Mouse (Mus musculus) embryonic facial prominence, embryonic 13.5 days (tissue): ENCODE measurements at regions not wholly inside any gene's neighbourhood (a gene's known extent, or its start where the extent isn't known, plus 50 kb on each side); places are given as distances from the start of the nearest gene placed in this dataset.
"Not testable (repeated sequence)": the region's sequence is repeated elsewhere in the genome, so short reads cannot be mapped to it uniquely, and the experiment has no call there.

ENCODE experiments used
- ATAC-seq: fragments of 200-750 bp; cut with Nextera tagmentation; 2 replicates; pipeline ENCODE4 v1.8.0; 2017; ENCODE audit warnings: low read depth; ENCODE audit not compliant: insufficient number of reproducible peaks, insufficient read depth, low FRiP score, low TSS enrichment
- H3K27ac ChIP-seq: fragments of 300-500 bp; sonication (generic); 2 replicates; pipeline ENCODE4 v1.5.1; 2015; ENCODE audit warnings: moderate library complexity, mild to moderate bottlenecking, inconsistent platforms
- H3K27me3 ChIP-seq: fragments of 300-500 bp; sonication (generic); 2 replicates; pipeline ENCODE4 v1.6.1; 2015; ENCODE audit warnings: mild to moderate bottlenecking, inconsistent platforms
- H3K36me3 ChIP-seq: fragments of 300-500 bp; sonication (generic); 2 replicates; pipeline ENCODE4 v1.6.1; 2015; ENCODE audit warnings: mild to moderate bottlenecking, inconsistent platforms
- H3K4me1 ChIP-seq: fragments of 300-500 bp; sonication (generic); 2 replicates; pipeline ENCODE4 v1.6.1; 2015; ENCODE audit warnings: inconsistent platforms
- H3K4me2 ChIP-seq: fragments of 300-500 bp; sonication (generic); 2 replicates; pipeline ENCODE4 v1.6.1; 2015; ENCODE audit warnings: moderate library complexity, mild to moderate bottlenecking, inconsistent platforms
- H3K4me3 ChIP-seq: fragments of 300-500 bp; sonication (generic); 2 replicates; pipeline ENCODE4 v1.5.1; 2015; ENCODE audit warnings: mild to moderate bottlenecking, inconsistent platforms
- H3K9ac ChIP-seq: fragments of 300-500 bp; sonication (generic); 2 replicates; pipeline ENCODE4 v1.6.1; 2015; ENCODE audit warnings: mild to moderate bottlenecking, inconsistent platforms
- H3K9me3 ChIP-seq: fragments of 300-500 bp; sonication (generic); 2 replicates; pipeline ENCODE4 v1.6.1; 2016; ENCODE audit warnings: inconsistent platforms
- WGBS: fragments of 180-500 bp; shearing (Covaris S2); methylation state at CpG from one replicate; pipeline ENCODE4 v1.1.7; 2015; ENCODE audit warnings: mixed read lengths; 5-methylcytosine and 5-hydroxymethylcytosine counted together

DNA sequence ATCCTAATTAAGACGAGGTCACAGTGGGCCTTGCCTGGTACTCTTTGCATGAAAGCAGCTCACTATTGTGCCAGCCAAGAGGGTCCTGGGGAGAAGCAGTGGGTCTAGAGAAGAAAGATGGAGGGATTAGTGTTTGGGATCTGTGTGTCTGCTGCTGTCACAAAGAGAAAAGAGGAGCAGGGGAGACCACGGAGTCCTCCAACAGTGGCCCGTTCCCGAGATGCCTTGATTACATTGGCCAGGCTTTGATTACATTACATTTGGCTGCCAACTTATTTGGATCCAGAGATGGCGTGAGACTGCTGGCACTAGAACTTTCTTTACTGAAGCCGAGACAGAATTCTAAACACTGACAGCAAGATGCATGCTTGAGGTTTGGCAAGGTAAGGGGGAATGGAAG, 78.4 kb upstream of the Slc1a3 start:
- ATAC-seq: no peak
- WGBS: 56% methylated on average over 6 of the region's 6 CpGs
- Histone ChIP-seq H3K4me1 (no peaks in the 10 kb centered on the region), H3K9me3 (no peaks in the 10 kb centered on the region), H3K4me3 (no peak overlapping the region), H3K9ac (no peak overlapping the region), H3K27ac (no peak overlapping the region), H3K27me3 (no peaks in the 10 kb centered on the region), H3K4me2 (no peak overlapping the region), H3K36me3 (no peaks in the 10 kb centered on the region)

DNA sequence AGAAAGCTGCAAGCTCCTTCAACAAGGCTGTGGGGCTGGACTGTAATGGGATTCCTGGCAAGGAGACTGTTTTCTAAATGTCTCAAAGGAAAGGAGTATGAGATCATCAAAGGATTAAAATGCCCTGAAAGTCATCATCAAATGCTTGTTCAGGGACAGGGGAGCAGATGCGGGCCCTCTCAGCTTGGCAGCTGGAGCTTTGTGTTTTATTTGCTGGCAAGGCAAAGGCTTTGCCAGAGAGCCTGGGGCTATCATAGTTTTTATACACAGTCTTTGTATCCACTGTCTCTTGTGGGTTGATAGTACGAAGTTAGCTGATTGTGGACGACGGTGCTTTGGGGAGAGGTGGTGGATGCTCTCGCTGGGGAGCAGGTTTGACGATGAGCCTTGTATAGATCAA, 75.0 kb upstream of the Slc1a3 start:
- Histone ChIP-seq H3K9me3 (no peaks in the 10 kb centered on the region), H3K27ac (no peak overlapping the region), H3K4me2 (no peak overlapping the region), H3K9ac (no peak overlapping the region), H3K4me1 (no peaks in the 10 kb centered on the region), H3K36me3 (no peaks in the 10 kb centered on the region), H3K27me3 (no peaks in the 10 kb centered on the region), H3K4me3 (no peak overlapping the region)
- no peak for ATAC-seq
- whole genome bisulfite sequencing: 61% methylated on average over 6 of the region's 6 CpGs

DNA sequence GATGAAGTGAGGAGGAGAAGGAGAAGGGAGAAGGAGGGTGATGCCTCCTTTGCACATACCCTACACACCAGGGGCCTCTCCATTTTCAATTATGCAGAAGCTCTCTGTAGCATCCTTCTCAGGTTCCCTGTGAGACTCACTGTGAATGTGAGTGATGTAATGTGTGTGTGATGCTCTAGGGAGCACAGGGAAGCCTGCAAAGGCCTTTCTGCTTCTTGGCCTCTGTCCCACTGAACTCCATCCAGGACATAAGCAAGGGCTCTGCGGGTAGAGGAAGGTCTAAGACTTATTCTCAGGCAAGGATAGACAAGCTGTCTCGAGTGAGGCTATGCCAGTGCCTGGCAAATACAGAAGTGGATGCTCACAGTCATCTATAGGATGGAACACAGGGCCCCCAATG, 73.0 kb upstream of the Slc1a3 start:
- no peak for ATAC-seq

DNA sequence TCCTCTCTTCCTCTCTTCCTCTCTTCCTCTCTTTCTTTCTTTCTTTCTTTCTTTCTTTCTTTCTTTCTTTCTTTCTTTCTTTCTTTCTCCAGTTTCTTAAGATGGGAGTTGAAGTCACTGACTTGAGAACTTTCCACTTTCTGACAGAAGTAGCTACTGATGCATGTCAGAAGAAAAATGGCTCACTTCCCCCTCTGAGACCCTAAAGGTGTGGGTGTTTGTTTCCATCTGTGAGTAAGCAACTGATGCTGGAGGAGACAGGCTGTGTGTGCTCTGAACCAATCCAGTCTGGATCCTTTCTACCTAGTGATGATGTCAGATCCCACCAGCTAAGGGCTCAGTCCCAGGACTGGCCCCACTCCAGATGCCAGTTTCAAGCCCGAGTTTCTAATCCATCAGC, 72.5 kb upstream of the Slc1a3 start:
- H3K27me3 ChIP-seq: no peaks in the 10 kb centered on the region
- H3K27ac ChIP-seq: no peak overlapping the region
- no peaks in the 10 kb centered on the region for H3K9me3 ChIP-seq
- H3K9ac ChIP-seq: no peak overlapping the region
- no peaks in the 10 kb centered on the region for H3K36me3 ChIP-seq
- H3K4me2 ChIP-seq: no peak overlapping the region
- no peak for ATAC-seq
- 46% methylated on average over 1 of the region's 1 CpGs for WGBS
- H3K4me3 ChIP-seq: no peak overlapping the region
- no peaks in the 10 kb centered on the region for H3K4me1 ChIP-seq

More for the DNA sequence above, 73.0 kb upstream of the Slc1a3 start:
- WGBS: 85% methylated on average over 2 of the region's 2 CpGs
- Histone ChIP-seq H3K9me3 (no peaks in the 10 kb centered on the region), H3K27me3 (no peaks in the 10 kb centered on the region), H3K9ac (no peak overlapping the region), H3K27ac (no peak overlapping the region), H3K36me3 (no peaks in the 10 kb centered on the region), H3K4me2 (no peak overlapping the region), H3K4me1 (no peaks in the 10 kb centered on the region), H3K4me3 (no peak overlapping the region)

DNA sequence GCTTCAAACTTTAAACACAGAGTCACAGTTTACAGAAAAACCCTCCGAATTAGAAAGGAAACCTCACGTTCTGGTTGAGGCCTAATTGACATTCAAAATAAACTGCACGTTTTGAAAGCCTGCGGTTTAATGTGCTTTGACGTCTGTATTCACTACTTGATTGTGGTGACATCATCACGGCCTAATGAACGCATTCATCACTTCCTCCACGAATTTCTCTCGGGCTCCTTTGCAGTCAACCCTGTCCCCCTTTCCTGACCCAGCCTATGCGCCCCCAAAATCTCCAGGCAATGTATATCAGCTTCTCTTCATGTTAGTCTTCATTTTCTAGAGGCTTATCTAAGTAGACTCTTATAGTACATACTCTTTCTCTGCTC, 71.6 kb upstream of the Slc1a3 start:
- Histone ChIP-seq H3K36me3 (no peaks in the 10 kb centered on the region), H3K9me3 (no peaks in the 10 kb centered on the region), H3K4me2 (no peak overlapping the region), H3K27me3 (no peaks in the 10 kb centered on the region), H3K27ac (no peak overlapping the region), H3K4me1 (no peaks in the 10 kb centered on the region), H3K9ac (no peak overlapping the region), H3K4me3 (no peak overlapping the region)
- ATAC-seq: no peak
- 80% methylated on average over 10 of the region's 10 CpGs for WGBS

DNA sequence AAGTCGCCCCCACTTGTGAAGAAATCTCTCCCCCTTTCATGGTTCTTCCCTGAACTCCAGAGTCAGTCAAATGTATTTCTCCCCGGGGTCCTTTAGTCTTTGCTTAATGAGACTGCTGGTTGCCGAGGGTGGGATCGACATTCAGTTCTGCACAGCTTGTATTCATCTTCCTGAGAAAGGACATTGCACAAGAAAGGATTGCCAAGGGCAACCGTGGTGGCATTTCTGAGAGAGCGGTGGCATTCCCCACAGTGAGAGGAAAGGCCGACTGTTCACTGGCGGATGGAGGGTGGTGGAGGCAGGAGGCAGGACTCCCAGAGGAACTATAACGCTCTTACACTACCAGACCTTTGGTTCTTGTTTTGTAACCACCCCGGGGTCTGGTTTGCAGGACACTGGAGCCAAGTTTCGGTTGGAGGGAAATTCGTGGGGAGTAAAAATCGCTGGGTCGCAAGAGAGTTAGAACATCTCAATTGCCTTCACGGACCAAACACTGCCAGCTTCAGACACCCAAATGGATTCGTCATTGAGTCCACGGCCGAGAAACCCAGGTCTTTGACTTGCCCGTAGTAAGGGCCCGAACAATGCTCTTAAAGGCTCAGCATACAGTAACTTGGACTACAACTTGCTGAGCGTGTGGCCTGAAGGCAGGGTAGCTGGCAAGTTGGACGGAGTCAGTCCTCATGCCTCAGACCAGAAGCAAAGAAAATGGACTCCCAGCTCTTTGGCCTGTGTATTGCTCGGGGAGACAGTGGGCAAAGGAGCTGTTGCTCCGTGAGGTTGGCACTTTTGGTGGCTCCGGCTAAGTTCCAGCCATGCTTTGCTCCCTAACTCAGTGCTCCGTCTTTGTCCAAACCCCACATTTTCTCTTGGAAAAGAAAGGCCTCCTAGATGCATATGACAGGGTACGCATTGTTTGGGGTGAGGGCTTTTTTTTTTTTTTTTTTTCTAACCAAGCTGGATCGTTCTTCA, 70.9 kb upstream of the Slc1a3 start:
- WGBS: 88% methylated on average over 28 of the region's 28 CpGs
- Histone ChIP-seq H3K36me3 (no peaks in the 10 kb centered on the region), H3K9me3 (no peaks in the 10 kb centered on the region), H3K27ac (no peak overlapping the region), H3K9ac (no peak overlapping the region), H3K4me2 (no peak overlapping the region), H3K27me3 (no peaks in the 10 kb centered on the region), H3K4me1 (no peaks in the 10 kb centered on the region), H3K4me3 (no peak overlapping the region)
- no peak for ATAC-seq

DNA sequence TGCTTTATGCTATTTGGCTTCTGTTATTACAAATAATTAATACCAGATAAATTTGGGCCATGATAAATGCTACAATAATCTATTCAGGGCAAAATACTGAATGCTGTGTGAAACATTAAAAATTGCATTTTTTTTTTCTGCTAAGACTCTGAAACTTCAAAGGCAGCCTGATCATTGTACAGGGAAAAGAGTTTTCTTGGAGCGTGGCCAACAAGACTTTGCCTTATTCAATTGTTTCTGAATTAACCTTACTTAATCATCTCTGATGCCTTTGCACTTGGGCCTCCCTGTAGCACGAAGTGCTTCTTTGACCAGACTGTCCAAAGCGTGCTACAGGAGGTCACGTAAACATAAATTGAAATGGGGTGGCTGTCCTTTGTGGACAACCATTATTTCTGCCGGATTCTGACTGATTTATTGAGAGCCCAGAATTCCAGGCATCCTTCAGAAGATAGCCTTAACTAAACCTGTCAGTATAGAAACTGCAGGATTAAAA, 69.9 kb upstream of the Slc1a3 start:
- H3K4me3 ChIP-seq: no peak overlapping the region
- H3K27me3 ChIP-seq: no peaks in the 10 kb centered on the region
- no peak overlapping the region for H3K27ac ChIP-seq
- H3K9ac ChIP-seq: no peak overlapping the region
- no peak overlapping the region for H3K4me2 ChIP-seq
- no peaks in the 10 kb centered on the region for H3K9me3 ChIP-seq
- no peaks in the 10 kb centered on the region for H3K4me1 ChIP-seq
- no peaks in the 10 kb centered on the region for H3K36me3 ChIP-seq
- ATAC-seq: no peak
- 73% methylated on average over 5 of the region's 5 CpGs for WGBS

DNA sequence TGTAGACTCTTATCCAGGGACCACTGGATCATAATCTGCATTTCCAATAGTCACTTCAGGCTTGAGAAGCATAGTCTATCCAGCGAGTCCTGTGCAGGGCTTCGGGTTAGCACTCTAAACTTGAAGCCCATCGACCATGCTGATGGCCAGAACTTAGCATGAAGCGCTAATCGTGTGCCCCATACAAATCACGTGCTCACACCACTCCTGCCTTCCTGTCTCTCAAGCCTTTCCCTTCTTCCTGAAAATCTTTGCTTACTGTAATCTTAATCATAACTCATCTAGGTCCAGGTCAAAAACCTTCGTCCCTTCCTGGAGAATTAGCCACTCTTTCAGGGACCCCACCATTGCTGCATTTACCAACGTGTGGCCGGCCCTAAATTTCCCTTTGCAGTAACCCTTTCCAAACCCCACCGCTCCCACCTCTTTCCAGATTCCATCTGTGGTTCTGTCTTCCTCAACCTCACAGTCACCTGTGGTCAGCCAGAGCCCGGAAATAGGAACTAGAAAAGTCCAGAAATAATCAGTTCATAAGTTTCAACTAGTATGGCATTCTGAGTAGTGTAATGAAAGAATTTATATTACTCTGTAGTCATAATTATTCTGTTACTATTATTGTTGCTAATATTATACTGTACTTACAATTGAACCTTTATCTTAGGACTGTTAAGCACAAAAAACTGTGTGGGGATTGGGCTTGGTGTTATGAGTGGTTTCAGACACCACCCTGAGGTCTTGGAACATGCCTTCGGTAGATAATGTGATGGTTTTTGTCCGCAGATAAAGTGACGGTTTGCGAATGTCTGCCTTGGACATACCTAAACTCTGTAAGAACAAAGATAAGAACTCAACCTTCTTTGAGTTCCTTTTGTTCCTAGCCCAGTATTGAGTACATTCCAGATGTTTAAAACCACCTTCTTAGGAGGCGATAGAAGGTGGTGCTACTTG, 57.3 kb upstream of the Slc1a3 start:
- H3K4me2 ChIP-seq: no peak overlapping the region
- no peak overlapping the region for H3K27ac ChIP-seq
- no peaks in the 10 kb centered on the region for H3K9me3 ChIP-seq
- H3K36me3 ChIP-seq: no peaks in the 10 kb centered on the region
- H3K27me3 ChIP-seq: no peaks in the 10 kb centered on the region
- H3K4me3 ChIP-seq: no peak overlapping the region
- no peaks in the 10 kb centered on the region for H3K4me1 ChIP-seq
- no peak for ATAC-seq
- H3K9ac ChIP-seq: no peak overlapping the region
- 91% methylated on average over 16 of the region's 16 CpGs for WGBS

DNA sequence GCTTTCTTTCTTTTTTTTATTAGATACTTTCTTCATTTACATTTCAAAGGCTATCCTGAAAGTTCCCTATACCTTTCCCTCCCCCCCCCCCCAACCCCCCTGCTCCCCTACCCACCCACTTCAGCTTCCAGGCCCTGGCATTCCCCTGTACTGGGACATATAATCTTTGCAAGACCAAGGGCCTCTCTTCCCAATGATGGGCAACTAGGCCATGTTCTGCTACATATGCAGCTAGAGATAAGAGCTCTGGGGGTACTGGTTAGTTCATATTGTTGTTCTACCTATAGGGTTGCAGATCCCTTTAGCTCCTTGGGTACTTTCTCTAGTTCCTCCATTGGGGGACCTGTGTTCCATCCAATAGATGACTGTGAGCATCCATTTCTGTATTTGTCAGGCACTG, 55.6 kb upstream of the Slc1a3 start:
- not testable (repeated sequence) for H3K4me3 ChIP-seq, H3K9me3 ChIP-seq, ATAC-seq, H3K27ac ChIP-seq, H3K4me2 ChIP-seq, H3K4me1 ChIP-seq, H3K9ac ChIP-seq, H3K36me3 ChIP-seq, H3K27me3 ChIP-seq

DNA sequence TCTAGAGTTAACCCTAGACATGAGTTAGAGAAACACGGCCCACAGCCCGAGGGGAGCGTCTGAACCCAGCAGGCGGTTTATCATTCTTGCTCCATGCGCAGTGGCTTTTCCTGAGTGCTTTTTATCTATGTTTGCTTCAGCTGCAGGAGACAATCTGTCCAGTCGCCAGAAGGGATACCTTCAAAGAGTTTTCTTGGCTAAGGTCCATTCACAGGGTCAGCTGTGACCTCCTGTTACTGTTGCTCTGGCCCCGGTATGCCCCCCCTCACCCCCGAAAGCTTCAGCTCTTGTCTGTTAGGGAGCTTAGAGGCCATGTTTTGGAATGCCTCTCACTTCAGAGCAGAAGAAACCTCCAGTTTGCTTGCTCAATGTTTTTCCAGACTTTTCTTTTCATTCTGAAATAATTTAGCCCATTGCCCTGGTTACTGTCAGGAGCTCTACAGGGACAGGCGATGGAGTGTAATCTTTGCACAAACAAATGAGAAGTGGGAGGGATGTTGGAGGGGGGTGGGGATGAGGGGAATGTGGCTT, 51.2 kb upstream of the Slc1a3 start:
- no peaks in the 10 kb centered on the region for H3K27me3 ChIP-seq
- H3K4me3 ChIP-seq: no peak overlapping the region
- H3K9me3 ChIP-seq: no peaks in the 10 kb centered on the region
- H3K27ac ChIP-seq: no peak overlapping the region
- WGBS: 65% methylated on average over 9 of the region's 9 CpGs
- no peak overlapping the region for H3K9ac ChIP-seq
- ATAC-seq: no peak
- no peaks in the 10 kb centered on the region for H3K36me3 ChIP-seq
- H3K4me2 ChIP-seq: no peak overlapping the region
- no peaks in the 10 kb centered on the region for H3K4me1 ChIP-seq

DNA sequence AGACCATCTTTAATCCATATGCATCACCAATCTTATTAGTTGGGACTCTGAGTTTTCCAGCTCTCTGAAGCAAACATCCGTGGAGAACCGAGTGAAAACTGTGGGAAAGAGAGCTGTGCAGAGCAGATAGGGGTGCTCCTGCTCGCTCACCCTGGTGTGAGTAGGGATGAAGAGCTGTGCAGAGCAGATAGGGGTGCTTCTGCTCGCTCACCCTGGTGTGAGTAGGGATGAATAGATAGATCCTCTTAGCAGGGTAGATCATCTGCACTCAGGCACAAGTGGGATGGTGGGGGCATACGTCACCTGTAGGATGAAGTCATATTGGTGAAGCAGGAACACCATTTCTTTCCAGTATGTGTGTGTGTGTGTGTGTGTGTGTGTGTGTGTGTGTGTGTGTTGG, 50.6 kb upstream of the Slc1a3 start:
- ATAC-seq: no peak
- Histone ChIP-seq H3K4me3 (no peak overlapping the region), H3K4me1 (no peaks in the 10 kb centered on the region), H3K27ac (no peak overlapping the region), H3K27me3 (no peaks in the 10 kb centered on the region), H3K4me2 (no peak overlapping the region), H3K9me3 (no peaks in the 10 kb centered on the region), H3K36me3 (no peaks in the 10 kb centered on the region), H3K9ac (no peak overlapping the region)
- 85% methylated on average over 5 of the region's 5 CpGs for WGBS
